Mouse (Mus musculus) lung, postnatal 0 days (tissue): ENCODE results near the gene Fancm.

Experiments
- CTCF ChIP-seq: IDR thresholded peaks from 2 replicates; pipeline ENCODE4 v1.5.1; 2016; ENCODE audit warnings: antibody characterized with exemption, mild to moderate bottlenecking
- EP300 ChIP-seq: IDR thresholded peaks from 2 replicates; pipeline ENCODE4 v1.6.1; 2016; ENCODE audit warnings: antibody characterized with exemption, mild to moderate bottlenecking, control low read depth

GRCm38 (mm10) chr12:65065241-65065640 lies 10.2 kb upstream of the Fancm start:
- TF ChIP-seq EP300 = no peak
- TF ChIP-seq CTCF = no peak
